Mouse (Mus musculus) layer of hippocampus, adult 11-12 months (tissue): ENCODE measurements at regions not wholly inside any gene's neighbourhood (a gene's known extent, or its start where the extent isn't known, plus 50 kb on each side); places are given as distances from the start of the nearest gene placed in this dataset.

Experiments
- DNase-seq: peaks from one replicate; pipeline ENCODE4 v3.0.0; 2022; ENCODE audit warnings: low spot score

- DNase-seq: no peak
Measured at GRCm38 (mm10) chr5:127129495-127129894, 112.1 kb upstream of the Tmem132c start.

- no peak for DNase-seq
Measured at GRCm38 (mm10) chr5:127134441-127134840, 107.2 kb upstream of the Tmem132c start.

GRCm38 (mm10) chr5:127140651-127141050 lies 101.0 kb upstream of the Tmem132c start:
- no peak for DNase-seq

GRCm38 (mm10) chr5:127160292-127160691 lies 81.3 kb upstream of the Tmem132c start:
- peak; percentile 28 for DNase-seq

- peak; percentile 4 for DNase-seq
Measured at GRCm38 (mm10) chr5:127163376-127163775, 78.2 kb upstream of the Tmem132c start.

- DNase-seq: no peak
Measured at GRCm38 (mm10) chr5:127189021-127189420, 52.6 kb upstream of the Tmem132c start.
